Mouse (Mus musculus) spleen, adult 2 months (tissue): Measurements from ENCODE around the gene Yipf2. TPM values are rescaled to one million over a fixed set of nuclear protein-coding genes. Genes with fewer than 3 reads are reported as not detected.

Experiments
- DNase-seq, 2 experiments: peaks; one replicate each; pipeline versions ENCODE4 v3.0.0 to v3.0.0-alpha.2; 2012 to 2021; ENCODE audit warnings: low spot score in 2 of 2, low read depth in 1 of 2
- H3K27ac ChIP-seq: fragments of 200-500 bp; 2 replicates; pipeline ENCODE4 v1.5.1; 2012; ENCODE audit warnings: low read length, inconsistent platforms; ENCODE audit not compliant: insufficient read depth
- H3K27me3 ChIP-seq: fragments of 200-500 bp; 2 replicates; pipeline ENCODE4 v1.6.1; 2012; ENCODE audit warnings: mild to moderate bottlenecking, moderate library complexity, low read length, inconsistent platforms; ENCODE audit not compliant: control insufficient read depth, insufficient read depth
- H3K36me3 ChIP-seq: fragments of 200-500 bp; 2 replicates; pipeline ENCODE4 v1.6.1; 2012; ENCODE audit warnings: mild to moderate bottlenecking, low read length, inconsistent platforms; ENCODE audit not compliant: control insufficient read depth, insufficient read depth
- H3K4me1 ChIP-seq: fragments of 200-500 bp; 2 replicates; pipeline ENCODE4 v1.6.1; 2011; ENCODE audit warnings: inconsistent platforms; ENCODE audit not compliant: control insufficient read depth, insufficient read depth, insufficient read length
- H3K4me3 ChIP-seq: fragments of 200-500 bp; 2 replicates; pipeline ENCODE4 v1.5.1; 2011; ENCODE audit warnings: mild to moderate bottlenecking, inconsistent platforms; ENCODE audit not compliant: insufficient read depth, insufficient read length; ENCODE audit errors: extremely low read depth
- CTCF ChIP-seq: fragments of 200-500 bp; IDR thresholded peaks from 2 replicates; pipeline ENCODE4 v1.5.1; 2011; ENCODE audit warnings: mild to moderate bottlenecking, inconsistent platforms; ENCODE audit not compliant: insufficient read depth, insufficient read length, insufficient replicate concordance; ENCODE audit errors: extremely low read depth
- POLR2A ChIP-seq: fragments of 200-500 bp; IDR thresholded peaks from 2 replicates; pipeline ENCODE4 v1.6.1; 2011; ENCODE audit warnings: low read depth, low read length, inconsistent platforms
- WGBS: fragments of 180-500 bp; shearing (Covaris S2); methylation state at CpG from one replicate; pipeline ENCODE4 v1.1.7; 2018; 5-methylcytosine and 5-hydroxymethylcytosine counted together
- polyA plus RNA-seq: library from polyadenylated mRNA; depleted of rRNA; stranded (reverse); fragments of >200 nt; gene quantifications from 2 replicates; pipeline ENCODE4 v1.2.3, GENCODE M21; 2012; rRNA removed

Gene Yipf2
- polyA plus RNA-seq, result 22.0 and 29.0 TPM in 2 replicates

DNA sequence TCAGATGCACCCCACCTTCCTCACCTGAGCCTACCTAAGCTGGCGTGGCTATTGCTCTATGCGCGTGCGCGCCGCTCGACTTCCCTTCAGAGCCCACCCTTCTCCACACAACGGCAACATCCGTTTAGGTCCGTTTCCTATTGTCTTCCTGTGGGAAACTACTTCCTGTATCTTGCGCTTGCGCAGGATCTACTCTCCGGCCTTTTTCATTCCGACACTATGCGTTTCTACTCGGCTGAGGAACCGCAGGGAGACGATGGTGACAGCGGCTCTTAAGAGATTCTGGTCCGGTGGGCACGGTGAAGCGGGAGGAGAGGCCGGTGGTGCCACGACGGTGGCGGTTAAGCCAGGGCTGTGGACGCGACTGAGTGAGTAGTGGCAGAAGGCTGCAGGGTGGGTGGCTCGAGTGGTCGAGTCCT is at the start of gene Yipf2, which contains the start of gene Timm29:
Gene Yipf2, minus strand, starts transcription at position 126 of the 419 bp plus-strand sequence.
Gene Timm29, plus strand, starts transcription at position 20 of the 419 bp plus-strand sequence.
- DNase-seq, result peak; percentile 82 to 94
- H3K4me1 ChIP-seq, result peaks cover 9% of the 10 kb centered on the region; the same call in 1 of the 2 replicates
- no peak for TF ChIP-seq CTCF
- TF ChIP-seq POLR2A, result peak; percentile 11; the same call in 1 of the 2 replicates
- under 1% methylated on average over 30 of the region's 30 CpGs for WGBS
- H3K27ac ChIP-seq, result peak within 1 kb of the TSS; percentile 66
- H3K36me3 ChIP-seq, result peaks cover 11% of the 10 kb centered on the region
- H3K4me3 ChIP-seq, result peak within 1 kb of the TSS; percentile 74
- H3K27me3 ChIP-seq, result no peaks in the 10 kb centered on the region

DNA sequence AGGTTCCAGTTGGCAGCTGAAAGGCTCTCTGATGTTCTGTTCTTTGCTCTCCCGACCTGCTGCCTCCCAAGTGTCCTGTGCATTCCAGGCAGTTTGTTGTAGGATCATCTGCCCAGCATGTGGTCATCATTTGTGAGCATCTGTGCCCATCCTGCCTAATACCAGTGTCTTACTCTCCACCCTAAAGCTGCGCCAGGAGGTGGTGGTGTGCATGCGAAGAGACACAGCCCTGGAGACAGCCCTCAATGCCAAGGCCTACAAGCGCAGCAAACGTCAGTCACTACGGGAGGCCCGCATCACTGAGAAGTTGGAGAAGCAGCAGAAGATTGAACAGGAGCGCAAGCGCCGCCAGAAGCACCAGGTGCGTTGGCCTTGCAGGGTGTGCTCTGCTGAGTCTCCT is 46.4 kb upstream of the Yipf2 start:
- H3K27ac ChIP-seq, result no peak overlapping the region
- TF ChIP-seq CTCF (no peak), POLR2A (no peak)
- H3K4me3 ChIP-seq, result no peak overlapping the region
- H3K36me3 ChIP-seq, result peaks cover 60% of the 10 kb centered on the region
- H3K4me1 ChIP-seq, result no peaks in the 10 kb centered on the region
- no peaks in the 10 kb centered on the region for H3K27me3 ChIP-seq
- 96% methylated on average over 11 of the region's 11 CpGs for WGBS
- DNase-seq, result no peak

DNA sequence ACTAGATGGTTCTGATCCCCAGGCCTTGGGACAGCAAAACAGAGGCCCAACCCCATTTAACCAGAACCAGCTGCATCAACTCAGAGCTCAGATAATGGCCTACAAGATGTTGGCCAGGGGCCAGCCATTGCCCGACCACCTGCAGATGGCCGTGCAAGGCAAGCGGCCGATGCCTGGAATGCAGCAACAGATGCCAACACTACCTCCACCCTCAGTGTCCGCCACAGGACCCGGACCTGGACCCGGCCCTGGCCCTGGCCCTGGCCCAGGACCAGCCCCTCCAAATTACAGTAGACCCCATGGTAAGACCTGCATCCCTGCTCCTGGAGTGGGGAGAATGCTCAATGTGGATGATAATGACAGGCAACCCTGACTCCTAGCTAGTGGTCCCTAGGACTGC is 43.0 kb upstream of the Yipf2 start:
- TF ChIP-seq POLR2A, result no peak
- TF ChIP-seq CTCF, result no peak
- Histone ChIP-seq H3K4me1 (no peaks in the 10 kb centered on the region), H3K4me3 (no peak overlapping the region), H3K36me3 (peaks cover 41% of the 10 kb centered on the region), H3K27me3 (no peaks in the 10 kb centered on the region), H3K27ac (no peak overlapping the region)
- WGBS, result 91% methylated on average over 7 of the region's 7 CpGs
- no peak for DNase-seq

DNA sequence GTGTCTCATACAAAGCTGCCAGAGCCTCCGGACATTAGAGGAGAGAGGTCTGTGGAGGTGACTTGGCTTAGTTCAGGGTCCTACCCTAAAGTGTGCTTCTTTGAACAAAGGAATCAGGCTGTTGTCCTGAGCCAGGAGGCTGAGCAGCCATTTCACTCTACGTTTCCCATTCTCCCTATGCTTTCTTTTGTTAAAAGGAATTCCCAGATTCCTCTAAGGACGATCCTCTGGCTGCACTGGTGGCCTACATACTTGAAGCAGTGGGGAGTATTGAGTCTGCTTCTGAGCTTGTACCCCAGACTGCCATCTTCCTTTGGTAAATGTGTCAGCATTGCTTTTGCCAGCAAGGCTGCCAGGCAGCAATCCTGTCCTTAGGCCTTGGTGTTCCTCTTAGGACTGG is 40.5 kb upstream of the Yipf2 start:
- Histone ChIP-seq H3K27me3 (no peaks in the 10 kb centered on the region), H3K4me3 (no peak overlapping the region), H3K27ac (no peak overlapping the region), H3K4me1 (no peaks in the 10 kb centered on the region), H3K36me3 (peaks cover 24% of the 10 kb centered on the region)
- WGBS, result 91% methylated on average over 3 of the region's 3 CpGs
- no peak for TF ChIP-seq POLR2A
- no peak for TF ChIP-seq CTCF
- DNase-seq, result no peak

DNA sequence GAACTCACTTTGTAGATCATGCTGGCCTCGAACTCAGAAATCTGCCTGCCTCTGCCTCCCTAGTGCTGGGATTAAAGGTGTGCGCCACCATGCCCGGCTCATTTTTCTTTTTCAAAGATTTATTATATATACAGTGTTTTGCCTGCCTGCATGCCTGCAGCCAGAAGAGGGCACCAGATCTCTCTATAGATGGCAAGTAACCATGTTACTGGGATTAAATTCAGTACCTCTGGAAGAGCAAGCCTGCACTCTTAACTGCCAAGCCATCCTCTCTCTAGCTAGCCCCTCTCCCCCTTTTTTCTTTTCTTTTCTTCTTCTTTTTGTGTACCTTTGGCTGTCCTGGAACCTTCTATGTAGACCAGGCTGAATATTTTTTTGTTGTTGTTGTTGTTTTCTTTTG is 38.0 kb upstream of the Yipf2 start:
- peaks cover 7% of the 10 kb centered on the region for H3K36me3 ChIP-seq
- 66% methylated on average over 3 of the region's 3 CpGs for WGBS
- H3K4me1 ChIP-seq, result peaks cover 9% of the 10 kb centered on the region; the same call in 1 of the 2 replicates
- TF ChIP-seq POLR2A (no peak), CTCF (no peak)
- H3K27ac ChIP-seq, result no peak overlapping the region
- DNase-seq, result peak in 1 of 2 experiments; percentile 38
- H3K4me3 ChIP-seq, result no peak overlapping the region
- no peaks in the 10 kb centered on the region for H3K27me3 ChIP-seq

DNA sequence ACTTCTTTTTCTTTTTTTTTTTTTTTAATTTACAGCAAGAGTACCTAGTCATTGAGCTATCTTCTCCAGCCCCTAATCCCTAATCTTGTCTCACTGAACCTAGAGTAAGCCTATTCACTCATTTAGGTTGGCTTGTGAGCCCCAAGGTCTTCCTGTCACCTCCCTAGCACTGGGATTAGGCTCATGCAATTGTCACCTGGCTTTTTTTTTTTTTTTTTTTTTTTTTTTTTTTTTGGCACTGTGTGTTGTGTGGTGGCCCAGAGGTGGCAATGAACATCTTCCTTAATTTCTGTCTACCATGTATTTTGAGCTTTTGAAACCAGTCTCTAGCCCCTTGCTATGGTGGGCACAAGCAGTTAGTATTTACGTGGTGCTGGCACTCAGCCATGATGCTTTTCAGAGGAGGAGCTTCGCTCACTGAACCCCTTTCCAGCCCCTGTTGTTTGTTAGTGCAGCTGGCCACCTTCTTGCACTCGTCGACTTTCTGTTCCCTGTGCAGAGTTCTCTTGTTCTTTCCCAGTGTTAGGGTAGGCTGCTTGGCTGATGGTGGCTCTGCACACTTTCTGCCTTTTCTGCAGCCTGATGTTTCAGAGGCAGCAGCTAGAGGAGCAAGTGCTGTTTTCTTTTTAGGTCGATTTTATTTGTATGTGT is 34.6 kb upstream of the Yipf2 start:
- TF ChIP-seq CTCF, result no peak
- no peak for TF ChIP-seq POLR2A
- DNase-seq, result peak in 1 of 2 experiments; percentile 32
- Histone ChIP-seq H3K4me1 (peaks cover 20% of the 10 kb centered on the region; the same call in 1 of the 2 replicates), H3K27ac (peak overlapping the region; percentile 49), H3K36me3 (no peaks in the 10 kb centered on the region), H3K4me3 (no peak overlapping the region), H3K27me3 (no peaks in the 10 kb centered on the region)
- 32% methylated on average over 5 of the region's 5 CpGs for WGBS

DNA sequence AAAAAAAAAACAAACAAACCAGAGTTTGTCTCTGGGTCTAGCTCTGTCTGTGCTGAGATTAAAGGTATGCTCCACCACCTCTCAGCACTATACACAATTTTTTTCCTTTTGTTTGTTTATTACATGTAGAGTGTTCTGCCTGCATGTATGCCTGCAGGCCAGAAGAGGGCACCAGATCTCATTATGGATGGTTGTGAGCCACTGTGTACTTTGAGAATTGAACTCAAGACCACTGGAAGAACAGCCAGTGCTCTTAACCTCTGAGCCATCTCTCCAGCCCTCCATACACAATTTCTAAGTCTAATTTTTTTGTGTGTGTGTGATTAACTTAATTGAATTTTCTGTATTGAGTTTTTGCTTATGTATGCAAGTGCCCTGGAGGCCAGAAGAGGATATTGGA is 33.9 kb upstream of the Yipf2 start:
- Histone ChIP-seq H3K27ac (peak overlapping the region; percentile 18; the same call in 1 of the 2 replicates), H3K4me3 (no peak overlapping the region), H3K36me3 (no peaks in the 10 kb centered on the region), H3K4me1 (peaks cover 20% of the 10 kb centered on the region; the same call in 1 of the 2 replicates), H3K27me3 (no peaks in the 10 kb centered on the region)
- no peak for DNase-seq
- TF ChIP-seq CTCF, result no peak
- no peak for TF ChIP-seq POLR2A
